Mouse (Mus musculus): ENCODE results near the gene Stard9.

GRCm38 (mm10) chr2:120748041-120748440 is 119.1 kb downstream of the Stard9 start:
- TF ChIP-seq POLR2A (IDR thresholded peaks at IDR 0.05; ENCODE audit: extremely low read depth, insufficient read depth, low read length) (no peak), CTCF (IDR thresholded peaks at IDR 0.05; ENCODE audit: extremely low read depth, insufficient read depth, low read length) (no peak)

Measured in cortical plate, adult 2 months (tissue).